Mouse (Mus musculus): ENCODE data around the gene Kcnmb4. TPM values are rescaled to one million over a fixed set of nuclear protein-coding genes. Genes with fewer than 3 reads are reported as not detected.

Gene Kcnmb4
- polyA plus RNA-seq (2011; ENCODE audit: insufficient read length, low read depth, missing spikeins), result 2.0 and 3.5 TPM in 2 replicates

- TF ChIP-seq CTCF (IDR thresholded peaks at IDR 0.05; ENCODE audit: borderline replicate concordance, insufficient read depth, low read length) (no peak), POLR2A (IDR thresholded peaks at IDR 0.05; ENCODE audit: low read depth, low read length) (peak; percentile 25; the same call in 1 of the 2 replicates)
- Histone ChIP-seq H3K4me1 (ENCODE audit: control insufficient read depth, insufficient read depth, low read length) (no peaks in the 10 kb centered on the region), H3K27ac (ENCODE audit: insufficient read depth, low read length) (no peak within 1 kb of the TSS), H3K4me3 (ENCODE audit: insufficient read depth, low read length) (peak within 1 kb of the TSS; percentile 62)
Observed at GRCm38 (mm10) chr10:116473759-116474549, at the start of gene Kcnmb4. Gene Kcnmb4 (minus strand): TSS chr10:116473878.

- TF ChIP-seq POLR2A (IDR thresholded peaks at IDR 0.05; ENCODE audit: low read depth, low read length) (no peak), CTCF (IDR thresholded peaks at IDR 0.05; ENCODE audit: borderline replicate concordance, insufficient read depth, low read length) (no peak)
- H3K27ac ChIP-seq (ENCODE audit: insufficient read depth, low read length), result no peak overlapping the region
- H3K4me3 ChIP-seq (ENCODE audit: insufficient read depth, low read length), result no peak overlapping the region
- H3K4me1 ChIP-seq (ENCODE audit: control insufficient read depth, insufficient read depth, low read length), result no peaks in the 10 kb centered on the region
Observed at GRCm38 (mm10) chr10:116519588-116519987, 45.9 kb upstream of the Kcnmb4 start.

- Histone ChIP-seq H3K4me1 (ENCODE audit: control insufficient read depth, insufficient read depth, low read length) (no peaks in the 10 kb centered on the region), H3K4me3 (ENCODE audit: insufficient read depth, low read length) (no peak overlapping the region), H3K27ac (ENCODE audit: insufficient read depth, low read length) (no peak overlapping the region)
- no peak for TF ChIP-seq CTCF (IDR thresholded peaks at IDR 0.05; ENCODE audit: borderline replicate concordance, insufficient read depth, low read length)
- no peak for TF ChIP-seq POLR2A (IDR thresholded peaks at IDR 0.05; ENCODE audit: low read depth, low read length)
Observed at GRCm38 (mm10) chr10:116515590-116515989, 41.9 kb upstream of the Kcnmb4 start.

- no peak for TF ChIP-seq POLR2A (IDR thresholded peaks at IDR 0.05; ENCODE audit: low read depth, low read length)
- TF ChIP-seq CTCF (IDR thresholded peaks at IDR 0.05; ENCODE audit: borderline replicate concordance, insufficient read depth, low read length), result no peak
Observed at GRCm38 (mm10) chr10:116515158-116515557, 41.5 kb upstream of the Kcnmb4 start.

GRCm38 (mm10) chr10:116513254-116513635 lies 39.6 kb upstream of the Kcnmb4 start:
- Histone ChIP-seq H3K4me1 (ENCODE audit: control insufficient read depth, insufficient read depth, low read length) (no peaks in the 10 kb centered on the region), H3K4me3 (ENCODE audit: insufficient read depth, low read length) (no peak overlapping the region), H3K27ac (ENCODE audit: insufficient read depth, low read length) (no peak overlapping the region)
- TF ChIP-seq POLR2A (IDR thresholded peaks at IDR 0.05; ENCODE audit: low read depth, low read length) (no peak), CTCF (IDR thresholded peaks at IDR 0.05; ENCODE audit: borderline replicate concordance, insufficient read depth, low read length) (no peak)

More at GRCm38 (mm10) chr10:116515158-116515557, 41.5 kb upstream of the Kcnmb4 start:
- Histone ChIP-seq H3K27ac (ENCODE audit: insufficient read depth, low read length) (no peak overlapping the region), H3K4me3 (ENCODE audit: insufficient read depth, low read length) (no peak overlapping the region), H3K4me1 (ENCODE audit: control insufficient read depth, insufficient read depth, low read length) (no peaks in the 10 kb centered on the region)

- H3K4me1 ChIP-seq (ENCODE audit: control insufficient read depth, insufficient read depth, low read length), result no peaks in the 10 kb centered on the region
- H3K27ac ChIP-seq (ENCODE audit: insufficient read depth, low read length), result no peak overlapping the region
- TF ChIP-seq POLR2A (IDR thresholded peaks at IDR 0.05; ENCODE audit: low read depth, low read length) (no peak), CTCF (IDR thresholded peaks at IDR 0.05; ENCODE audit: borderline replicate concordance, insufficient read depth, low read length) (no peak)
- no peak overlapping the region for H3K4me3 ChIP-seq (ENCODE audit: insufficient read depth, low read length)
Observed at GRCm38 (mm10) chr10:116512521-116513253, 39.0 kb upstream of the Kcnmb4 start.

GRCm38 (mm10) chr10:116505303-116506014 lies 31.8 kb upstream of the Kcnmb4 start:
- TF ChIP-seq POLR2A (IDR thresholded peaks at IDR 0.05; ENCODE audit: low read depth, low read length) (no peak), CTCF (IDR thresholded peaks at IDR 0.05; ENCODE audit: borderline replicate concordance, insufficient read depth, low read length) (no peak)
- H3K4me3 ChIP-seq (ENCODE audit: insufficient read depth, low read length), result no peak overlapping the region
- H3K4me1 ChIP-seq (ENCODE audit: control insufficient read depth, insufficient read depth, low read length), result no peaks in the 10 kb centered on the region
- H3K27ac ChIP-seq (ENCODE audit: insufficient read depth, low read length), result no peak overlapping the region

- TF ChIP-seq CTCF (IDR thresholded peaks at IDR 0.05; ENCODE audit: borderline replicate concordance, insufficient read depth, low read length) (no peak), POLR2A (IDR thresholded peaks at IDR 0.05; ENCODE audit: low read depth, low read length) (no peak)
- no peak overlapping the region for H3K27ac ChIP-seq (ENCODE audit: insufficient read depth, low read length)
- H3K4me1 ChIP-seq (ENCODE audit: control insufficient read depth, insufficient read depth, low read length), result no peaks in the 10 kb centered on the region
- no peak overlapping the region for H3K4me3 ChIP-seq (ENCODE audit: insufficient read depth, low read length)
Observed at GRCm38 (mm10) chr10:116492768-116493167, 19.1 kb upstream of the Kcnmb4 start.

- TF ChIP-seq CTCF (IDR thresholded peaks at IDR 0.05; ENCODE audit: borderline replicate concordance, insufficient read depth, low read length) (no peak), POLR2A (IDR thresholded peaks at IDR 0.05; ENCODE audit: low read depth, low read length) (no peak)
- Histone ChIP-seq H3K27ac (ENCODE audit: insufficient read depth, low read length) (peak overlapping the region; percentile 32; the same call in 1 of the 2 replicates), H3K4me1 (ENCODE audit: control insufficient read depth, insufficient read depth, low read length) (no peaks in the 10 kb centered on the region)
Observed at GRCm38 (mm10) chr10:116486895-116487747, 13.4 kb upstream of the Kcnmb4 start.

More at GRCm38 (mm10) chr10:116486895-116487747, 13.4 kb upstream of the Kcnmb4 start:
- H3K4me3 ChIP-seq (ENCODE audit: insufficient read depth, low read length), result no peak overlapping the region
